Mouse (Mus musculus) spleen, postnatal 4 days (tissue): ENCODE measurements around the gene 9830107B12Rik.

Source experiments
- DNase-seq, 2 experiments: peaks; one replicate each; pipeline ENCODE4 v3.0.0; 2022; ENCODE audit warnings: low spot score in 2 of 2

Gene 9830107B12Rik

DNA sequence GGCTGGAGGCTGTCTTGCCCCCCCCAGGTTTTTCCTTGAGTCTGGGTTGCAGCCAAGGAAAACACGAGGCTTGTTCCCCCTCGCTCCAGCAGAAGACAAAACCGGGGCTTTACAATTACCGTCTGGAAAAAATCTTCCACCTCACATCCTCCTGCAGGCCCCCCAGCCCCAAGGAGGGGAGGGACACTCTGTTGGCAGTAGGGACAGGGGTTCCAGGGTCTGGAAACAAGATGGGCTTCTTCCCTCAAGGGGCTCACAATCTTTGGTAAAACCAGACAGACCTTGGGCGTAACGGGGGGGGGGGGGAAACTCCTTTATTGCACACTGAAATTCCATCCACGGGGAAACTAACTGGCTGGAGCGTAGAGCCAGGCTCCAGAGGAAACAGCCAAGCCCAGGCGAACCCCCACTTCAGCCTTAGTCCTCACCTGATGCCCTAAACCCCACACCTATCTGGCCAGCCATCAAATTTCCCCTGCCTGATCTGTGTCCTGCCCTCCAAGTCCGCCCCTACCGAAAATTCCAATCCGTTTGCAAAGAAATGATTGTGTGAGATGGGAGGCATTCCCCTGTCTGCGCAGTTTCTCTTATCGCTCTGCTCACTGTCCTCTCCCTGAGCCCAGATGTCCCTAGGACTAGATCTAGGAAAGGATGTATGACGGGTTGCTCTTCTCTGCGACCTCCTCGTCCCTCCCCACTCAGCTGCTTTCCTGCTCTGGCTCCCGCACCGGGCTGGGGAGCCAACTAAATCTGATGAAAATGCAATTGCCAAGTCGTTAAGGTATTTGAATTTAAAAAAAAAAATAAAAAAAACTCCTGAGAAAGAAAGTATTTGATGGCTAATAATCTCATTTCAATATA, 51.0 kb downstream of the 9830107B12Rik start:
- DNase-seq = no peak

DNA sequence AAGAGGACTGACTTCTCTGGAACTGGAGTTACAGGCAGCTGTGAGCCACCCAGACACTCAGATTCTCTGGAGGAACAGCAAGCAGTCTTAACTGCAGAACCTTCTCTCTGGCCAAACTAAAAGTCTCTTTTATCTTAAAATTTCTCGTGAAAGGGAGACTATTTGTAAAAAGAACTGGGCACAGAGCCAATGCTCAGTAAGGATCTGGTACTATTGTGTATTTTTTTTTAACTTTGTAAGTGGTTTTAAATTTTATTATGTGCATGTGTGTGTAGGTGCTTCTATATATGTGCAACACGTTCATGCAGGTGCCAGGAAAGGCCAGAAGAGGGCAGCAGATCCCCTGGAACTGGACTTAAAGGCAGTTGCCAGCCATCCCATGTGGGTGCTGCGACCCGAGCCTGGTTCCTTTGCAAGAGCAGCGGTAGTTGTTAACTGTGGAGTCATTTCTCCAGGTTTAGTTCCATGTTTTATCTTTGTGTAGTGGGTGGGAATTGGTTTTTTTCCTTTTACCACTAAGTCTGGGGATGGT, 52.7 kb downstream of the 9830107B12Rik start:
- no peak for DNase-seq

DNA sequence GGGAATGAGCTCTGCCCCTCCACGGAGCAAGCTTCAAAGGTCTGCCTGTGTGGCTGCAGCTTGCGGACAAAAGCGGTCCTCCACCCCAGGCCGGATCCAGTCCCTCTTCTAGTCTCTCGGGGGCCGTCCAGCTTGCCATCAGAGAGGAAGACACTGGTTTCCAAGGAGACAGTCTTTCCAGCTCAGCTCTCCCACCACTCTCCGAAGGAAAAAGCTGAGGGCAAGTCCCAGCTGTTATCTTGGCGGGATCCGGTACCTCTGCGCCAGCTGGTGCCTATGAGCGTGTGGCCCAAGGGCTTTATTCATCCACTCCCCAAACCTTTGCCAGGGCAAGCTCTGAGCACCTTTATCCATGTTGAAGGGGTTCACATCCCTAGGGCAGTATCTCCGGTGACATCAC, 55.8 kb downstream of the 9830107B12Rik start:
- DNase-seq = no peak

DNA sequence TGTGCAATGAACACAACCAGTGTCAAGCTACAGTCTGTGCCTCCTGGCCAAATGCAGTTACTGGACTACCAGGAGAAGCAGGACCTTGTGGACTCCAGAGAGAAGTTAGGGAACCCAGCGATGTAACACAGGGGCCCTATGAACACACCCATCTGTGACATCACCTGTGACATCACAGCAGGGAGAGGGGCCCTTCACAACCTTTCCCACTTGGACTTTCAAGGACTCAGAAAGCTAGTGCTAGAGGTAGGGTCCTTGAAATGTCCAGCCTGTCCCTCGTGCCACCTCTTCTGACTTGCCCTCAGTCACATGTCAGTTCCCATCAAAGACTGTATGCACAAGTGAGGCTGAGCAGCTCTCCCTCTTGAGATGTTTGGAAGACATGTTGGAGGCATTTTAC, 56.6 kb downstream of the 9830107B12Rik start:
- no peak for DNase-seq

DNA sequence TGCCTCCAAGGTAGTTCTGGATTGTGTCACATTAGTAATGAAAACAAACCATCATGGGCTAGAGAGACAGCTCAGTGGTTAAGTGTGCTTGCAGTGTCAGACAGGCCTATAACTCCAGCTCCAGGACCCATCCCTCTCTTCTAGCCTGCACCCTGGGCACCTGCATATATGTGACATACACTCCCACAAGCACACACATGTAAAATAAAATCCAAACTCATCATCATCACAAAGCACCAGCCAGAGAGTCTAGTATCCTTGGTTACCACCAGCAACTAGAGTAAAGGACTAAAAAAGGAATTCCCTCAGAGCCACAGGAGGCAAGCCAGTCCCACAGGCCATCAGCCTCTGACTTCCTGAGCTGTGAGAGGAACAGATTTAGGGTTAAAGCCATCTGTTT, 57.0 kb downstream of the 9830107B12Rik start, which contains the start of gene 1700067P10Rik:
1700067P10Rik (plus strand) TSS at position 301 of the 400 bp plus-strand sequence.
- DNase-seq = no peak

DNA sequence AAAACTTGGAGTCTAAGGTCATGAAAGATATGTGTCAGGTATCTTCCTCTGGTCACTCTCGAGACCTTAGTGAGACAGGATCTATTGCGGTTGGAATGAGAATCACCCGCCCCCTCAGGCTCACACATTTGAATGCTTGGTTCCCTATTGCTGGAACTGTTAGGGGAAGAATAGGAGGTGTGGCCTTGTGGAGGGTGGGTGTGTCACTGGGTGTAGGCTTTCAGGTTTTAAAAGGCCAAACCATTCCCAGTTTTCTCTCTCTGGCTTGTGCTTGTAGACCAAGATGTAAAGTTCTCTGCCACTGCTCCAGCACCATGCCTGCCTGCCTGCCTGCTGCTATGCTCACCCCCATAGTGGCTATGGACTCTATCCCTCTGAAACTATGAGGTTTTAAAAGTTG, 65.4 kb downstream of the 9830107B12Rik start:
- DNase-seq = no peak
